Mouse (Mus musculus) lung, embryonic 15.5 days (tissue): Measurements from ENCODE around the gene Tbp. TPM values are rescaled to one million over a fixed set of nuclear protein-coding genes. Genes with fewer than 3 reads are reported as not detected.

ENCODE experiments used
- ATAC-seq: fragments of 200-750 bp; cut with Nextera tagmentation; 2 replicates; pipeline ENCODE4 v1.8.0; 2017; ENCODE audit warnings: moderate number of reproducible peaks, borderline replicate concordance; ENCODE audit not compliant: low FRiP score, low TSS enrichment; ENCODE audit errors: extremely low read depth
- H3K27ac ChIP-seq: fragments of 300-500 bp; sonication (generic); 2 replicates; pipeline ENCODE4 v1.5.1; 2015; ENCODE audit warnings: moderate library complexity, mild to moderate bottlenecking, inconsistent platforms
- H3K27me3 ChIP-seq: fragments of 300-500 bp; sonication (generic); 2 replicates; pipeline ENCODE4 v1.6.1; 2015; ENCODE audit warnings: inconsistent platforms
- H3K36me3 ChIP-seq: fragments of 300-500 bp; sonication (generic); 2 replicates; pipeline ENCODE4 v1.6.1; 2015; ENCODE audit warnings: inconsistent platforms
- H3K4me1 ChIP-seq: fragments of 300-500 bp; sonication (generic); 2 replicates; pipeline ENCODE4 v1.6.1; 2015; ENCODE audit warnings: inconsistent platforms
- H3K4me2 ChIP-seq: fragments of 300-500 bp; sonication (generic); 2 replicates; pipeline ENCODE4 v1.6.1; 2015; ENCODE audit warnings: inconsistent platforms, mild to moderate bottlenecking, moderate library complexity
- H3K4me3 ChIP-seq: fragments of 300-500 bp; sonication (generic); 2 replicates; pipeline ENCODE4 v1.5.1; 2015; ENCODE audit warnings: mild to moderate bottlenecking, inconsistent platforms
- H3K9ac ChIP-seq: fragments of 300-500 bp; sonication (generic); 2 replicates; pipeline ENCODE4 v1.6.1; 2015; ENCODE audit warnings: inconsistent platforms
- H3K9me3 ChIP-seq: fragments of 300-500 bp; sonication (generic); 2 replicates; pipeline ENCODE4 v1.6.1; 2016; ENCODE audit warnings: inconsistent platforms
- WGBS: fragments of 180-500 bp; shearing (Covaris S2); methylation state at CpG from one replicate; pipeline ENCODE4 v1.1.7; 2015; 5-methylcytosine and 5-hydroxymethylcytosine counted together
- polyA plus RNA-seq: library from polyadenylated mRNA; unstranded; fragments of >200 nt; fragmentation: Nextera tagmentation; extraction: Ambion mirVana; gene quantifications from 2 replicates; pipeline ENCODE4 v1.2.1, GENCODE M21; 2015

Tbp gene
- polyA plus RNA-seq, result 46.5 and 48.7 TPM in 2 replicates

DNA sequence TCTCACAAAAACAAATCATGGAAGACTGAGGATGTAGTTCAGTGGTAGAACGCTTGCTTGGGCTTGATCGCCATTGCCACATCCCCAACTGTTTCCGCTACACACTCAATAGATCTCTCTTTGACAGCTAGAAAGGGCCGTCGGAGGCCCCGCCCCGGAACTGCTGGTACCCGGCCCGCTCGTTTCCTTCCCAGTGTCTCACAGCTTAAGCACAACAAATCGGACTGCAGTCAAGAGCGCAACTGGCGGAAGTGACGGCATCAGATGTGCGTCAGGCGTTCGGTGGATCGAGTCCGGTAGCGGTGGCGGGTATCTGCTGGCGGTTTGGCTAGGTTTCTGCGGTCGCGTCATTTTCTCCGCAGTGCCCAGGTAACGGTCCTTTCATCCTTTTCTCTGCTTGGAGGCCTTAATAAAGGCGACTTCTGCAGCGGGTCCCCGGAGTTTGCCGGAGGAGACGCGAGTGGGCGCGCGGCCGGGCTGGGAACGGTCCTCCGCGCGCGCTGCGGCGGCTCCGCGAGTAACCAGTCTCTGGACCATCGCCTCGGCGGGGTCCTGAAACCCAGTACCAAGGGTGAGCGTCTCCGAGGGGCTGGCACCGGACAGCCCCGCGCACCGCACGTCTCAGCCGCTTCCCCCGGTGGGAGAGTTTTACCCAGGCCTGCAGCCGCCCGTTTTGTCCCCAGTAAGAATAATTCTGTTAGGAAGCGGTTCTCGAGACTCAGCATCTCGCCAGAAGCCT lies at the start of gene Tbp, which contains the start of gene Psmb1:
Tbp (plus strand) TSS at position 233 of the 739 bp plus-strand sequence.
Psmb1 (minus strand) TSS at position 96 of the 739 bp plus-strand sequence.
- H3K4me1 ChIP-seq, result peaks cover 34% of the 10 kb centered on the region
- no peaks in the 10 kb centered on the region for H3K27me3 ChIP-seq
- H3K27ac ChIP-seq, result peak within 1 kb of the TSS; percentile 95
- under 1% methylated on average over 63 of the region's 63 CpGs for WGBS
- peak within 1 kb of the TSS; percentile 82 for H3K9ac ChIP-seq
- H3K9me3 ChIP-seq, result no peaks in the 10 kb centered on the region
- ATAC-seq, result peak; percentile 95
- peak within 1 kb of the TSS; percentile 79 for H3K4me2 ChIP-seq
- peak within 1 kb of the TSS; percentile 93 for H3K4me3 ChIP-seq
- H3K36me3 ChIP-seq, result peaks cover 16% of the 10 kb centered on the region

DNA sequence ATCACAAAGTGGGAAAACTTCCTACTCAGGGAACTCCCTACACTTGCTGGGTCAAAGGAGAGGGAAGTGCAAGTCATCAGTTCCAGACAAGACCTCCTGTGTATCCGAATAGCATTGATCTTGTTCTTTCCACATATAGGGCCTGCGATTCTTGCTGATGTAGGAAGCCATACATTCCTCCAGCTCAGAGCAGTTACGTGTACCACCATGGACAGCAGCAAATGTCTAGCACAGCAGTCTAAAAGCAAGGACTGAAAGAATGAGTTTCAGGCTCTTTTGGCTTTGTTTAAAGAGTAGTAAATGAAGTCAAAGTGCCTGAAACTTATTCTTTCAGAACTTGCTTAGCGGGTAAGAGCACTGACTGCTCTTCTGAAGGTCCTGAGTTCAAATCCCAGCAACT lies 44.5 kb upstream of the Tbp start:
- H3K9me3 ChIP-seq, result no peaks in the 10 kb centered on the region
- no peaks in the 10 kb centered on the region for H3K4me1 ChIP-seq
- H3K27me3 ChIP-seq, result no peaks in the 10 kb centered on the region
- no peak overlapping the region for H3K4me3 ChIP-seq
- 73% methylated on average over 4 of the region's 4 CpGs for WGBS
- H3K9ac ChIP-seq, result no peak overlapping the region
- no peak for ATAC-seq
- H3K36me3 ChIP-seq, result no peaks in the 10 kb centered on the region
- H3K4me2 ChIP-seq, result no peak overlapping the region
- H3K27ac ChIP-seq, result no peak overlapping the region

DNA sequence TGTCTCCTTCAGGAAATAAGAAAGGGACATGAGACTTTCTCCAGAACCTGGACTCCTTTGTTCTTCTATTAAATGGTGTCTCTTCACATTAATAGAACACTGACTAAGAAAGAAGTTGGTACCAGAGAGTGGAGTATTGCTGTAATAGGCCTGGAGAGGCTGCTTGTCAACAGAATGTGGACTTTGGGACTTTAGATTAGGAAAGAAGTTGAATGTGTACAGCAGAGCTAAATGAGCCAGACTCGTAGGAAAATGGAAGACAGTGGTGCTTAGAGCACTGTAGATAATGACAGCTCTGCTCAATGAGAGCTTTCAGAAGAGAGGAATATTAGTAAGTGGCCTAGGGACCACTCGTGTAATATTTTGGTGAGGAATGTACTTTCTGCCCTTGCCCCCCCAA lies 43.1 kb upstream of the Tbp start:
- Histone ChIP-seq H3K9ac (no peak overlapping the region), H3K4me3 (no peak overlapping the region), H3K27ac (no peak overlapping the region), H3K4me2 (no peak overlapping the region), H3K4me1 (no peaks in the 10 kb centered on the region), H3K27me3 (no peaks in the 10 kb centered on the region), H3K9me3 (no peaks in the 10 kb centered on the region), H3K36me3 (no peaks in the 10 kb centered on the region)
- ATAC-seq, result no peak
- 83% methylated on average over 2 of the region's 2 CpGs for WGBS

DNA sequence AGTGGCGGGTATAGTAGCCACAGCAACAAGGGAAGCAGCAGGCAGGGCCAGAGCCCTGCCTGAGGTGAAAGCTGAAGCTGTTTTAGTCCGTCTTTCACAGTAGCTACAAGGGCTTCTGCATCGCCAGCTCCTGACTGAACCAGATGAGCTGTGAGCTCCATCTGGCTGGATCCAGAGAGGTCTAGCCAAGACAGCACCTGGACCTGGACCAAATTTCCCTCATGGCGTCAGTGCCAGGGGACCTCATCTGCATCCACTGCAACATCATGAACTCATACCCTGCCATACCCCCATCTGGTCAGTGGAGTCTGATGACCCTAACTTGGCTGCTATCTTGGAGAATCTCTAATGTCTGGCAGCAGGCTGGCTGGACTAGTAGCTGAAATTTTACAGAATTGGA lies 39.9 kb upstream of the Tbp start:
- no peak overlapping the region for H3K4me3 ChIP-seq
- H3K4me2 ChIP-seq, result no peak overlapping the region

DNA sequence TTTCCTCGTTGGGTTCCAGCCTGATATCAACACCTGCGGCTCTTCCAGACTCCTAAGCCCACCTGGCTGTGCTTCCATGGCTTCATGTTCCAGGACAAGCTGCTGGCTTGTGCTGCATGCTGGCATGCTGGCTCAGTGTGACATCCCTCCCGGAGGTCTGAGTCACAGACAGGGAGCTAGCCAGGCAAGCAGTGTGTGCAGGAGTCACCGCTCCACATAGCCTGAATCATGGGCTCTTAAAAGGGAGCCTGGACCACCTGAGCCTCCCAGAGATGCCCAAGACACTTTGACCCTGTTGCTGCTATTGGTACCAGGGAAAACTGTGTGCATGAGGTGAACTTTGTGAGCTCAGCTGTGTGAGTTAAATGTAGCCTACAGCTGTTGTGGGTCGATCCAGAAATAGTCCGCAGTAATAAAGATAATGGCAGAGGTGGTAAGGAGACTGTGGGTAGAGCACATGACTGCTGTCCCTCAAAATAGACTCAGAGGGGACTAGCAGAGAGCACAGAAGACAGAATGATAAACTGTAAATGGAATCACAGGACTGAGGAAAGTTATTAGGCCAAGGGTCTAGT lies 37.7 kb upstream of the Tbp start:
- Histone ChIP-seq H3K4me2 (no peak overlapping the region), H3K4me1 (no peaks in the 10 kb centered on the region), H3K27ac (no peak overlapping the region), H3K9ac (no peak overlapping the region), H3K27me3 (no peaks in the 10 kb centered on the region), H3K36me3 (peaks cover 3% of the 10 kb centered on the region; the same call in 1 of the 2 replicates), H3K4me3 (no peak overlapping the region), H3K9me3 (no peaks in the 10 kb centered on the region)
- ATAC-seq, result no peak
- 89% methylated on average over 6 of the region's 6 CpGs for WGBS

More for the DNA sequence above, 39.9 kb upstream of the Tbp start:
- Histone ChIP-seq H3K27ac (no peak overlapping the region), H3K4me1 (no peaks in the 10 kb centered on the region), H3K9me3 (no peaks in the 10 kb centered on the region), H3K27me3 (no peaks in the 10 kb centered on the region), H3K9ac (no peak overlapping the region), H3K36me3 (no peaks in the 10 kb centered on the region)
- no peak for ATAC-seq
- 70% methylated on average over 4 of the region's 4 CpGs for WGBS

DNA sequence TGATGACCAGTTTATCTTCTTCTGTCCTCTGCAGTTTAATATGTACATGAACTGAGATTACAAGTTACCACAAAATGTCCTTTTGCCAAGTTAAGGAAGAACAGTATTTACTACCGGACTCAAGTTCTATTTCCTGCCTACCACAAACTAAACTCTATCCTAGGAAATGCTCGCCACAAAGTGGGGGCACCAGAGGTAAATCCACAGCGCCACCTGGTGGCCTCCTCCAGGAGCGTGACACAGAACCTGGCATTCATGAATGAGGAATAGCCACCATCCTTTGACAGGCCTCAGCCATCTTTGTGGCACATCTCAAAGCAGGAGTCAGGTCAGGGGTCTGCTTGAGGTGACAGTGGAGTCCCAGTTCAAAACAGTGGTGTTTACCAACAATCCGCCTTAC lies 32.0 kb upstream of the Tbp start:
- no peak for ATAC-seq
- Histone ChIP-seq H3K27me3 (no peaks in the 10 kb centered on the region), H3K4me3 (no peak overlapping the region), H3K9me3 (no peaks in the 10 kb centered on the region), H3K27ac (no peak overlapping the region), H3K4me2 (no peak overlapping the region), H3K36me3 (peaks cover 26% of the 10 kb centered on the region), H3K9ac (no peak overlapping the region), H3K4me1 (no peaks in the 10 kb centered on the region)
- WGBS, result 20% methylated on average over 5 of the region's 5 CpGs

DNA sequence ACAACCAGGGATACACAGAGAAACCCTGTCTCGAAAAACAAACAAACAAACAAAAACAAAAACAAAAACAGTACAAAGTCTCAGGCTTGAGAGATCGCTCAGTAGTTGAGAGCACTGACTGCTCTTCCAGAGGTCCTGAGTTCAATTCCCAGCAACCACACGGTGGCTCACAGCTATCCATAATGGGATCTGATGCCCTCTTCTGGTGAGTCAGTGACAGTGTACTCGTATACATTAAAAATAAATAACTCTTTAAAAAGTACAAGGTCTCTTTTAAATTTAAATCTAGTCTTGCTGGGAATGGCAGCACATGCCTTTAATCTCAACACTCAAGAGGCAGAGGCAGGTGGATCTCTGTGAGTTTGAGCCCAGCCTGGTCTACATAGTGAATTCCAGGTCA lies 27.0 kb upstream of the Tbp start:
- no peak for ATAC-seq
- 85% methylated on average over 4 of the region's 4 CpGs for WGBS
- Histone ChIP-seq H3K9ac (no peak overlapping the region), H3K4me3 (no peak overlapping the region), H3K9me3 (no peaks in the 10 kb centered on the region), H3K4me2 (no peak overlapping the region), H3K36me3 (peaks cover 72% of the 10 kb centered on the region), H3K27me3 (no peaks in the 10 kb centered on the region), H3K4me1 (no peaks in the 10 kb centered on the region), H3K27ac (no peak overlapping the region)

DNA sequence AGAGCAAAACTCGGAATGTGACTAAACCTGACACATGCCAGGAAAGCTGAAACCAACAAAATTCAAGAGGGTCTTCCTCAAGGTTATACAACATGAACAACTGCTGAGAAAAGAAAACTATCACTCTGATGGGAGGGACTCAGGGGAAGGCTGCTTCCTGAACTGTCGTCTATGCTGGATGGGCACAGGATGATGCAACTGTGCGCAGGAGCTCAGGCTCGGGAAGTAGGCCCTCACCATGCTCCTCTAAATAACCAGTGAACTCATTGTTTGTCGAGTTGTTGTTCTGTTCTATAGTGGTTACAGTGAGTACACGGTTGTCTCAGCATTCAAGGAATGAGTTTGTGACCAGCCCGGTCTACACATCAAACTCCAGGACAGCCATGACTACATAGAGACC lies 9.1 kb upstream of the Tbp start:
- H3K9ac ChIP-seq, result no peak overlapping the region
- no peak overlapping the region for H3K4me3 ChIP-seq
- H3K4me1 ChIP-seq, result no peaks in the 10 kb centered on the region
- WGBS, result 87% methylated on average over 7 of the region's 7 CpGs
- peaks cover 51% of the 10 kb centered on the region for H3K36me3 ChIP-seq
- H3K4me2 ChIP-seq, result no peak overlapping the region
- ATAC-seq, result no peak
- H3K27me3 ChIP-seq, result no peaks in the 10 kb centered on the region
- H3K9me3 ChIP-seq, result no peaks in the 10 kb centered on the region
- no peak overlapping the region for H3K27ac ChIP-seq

DNA sequence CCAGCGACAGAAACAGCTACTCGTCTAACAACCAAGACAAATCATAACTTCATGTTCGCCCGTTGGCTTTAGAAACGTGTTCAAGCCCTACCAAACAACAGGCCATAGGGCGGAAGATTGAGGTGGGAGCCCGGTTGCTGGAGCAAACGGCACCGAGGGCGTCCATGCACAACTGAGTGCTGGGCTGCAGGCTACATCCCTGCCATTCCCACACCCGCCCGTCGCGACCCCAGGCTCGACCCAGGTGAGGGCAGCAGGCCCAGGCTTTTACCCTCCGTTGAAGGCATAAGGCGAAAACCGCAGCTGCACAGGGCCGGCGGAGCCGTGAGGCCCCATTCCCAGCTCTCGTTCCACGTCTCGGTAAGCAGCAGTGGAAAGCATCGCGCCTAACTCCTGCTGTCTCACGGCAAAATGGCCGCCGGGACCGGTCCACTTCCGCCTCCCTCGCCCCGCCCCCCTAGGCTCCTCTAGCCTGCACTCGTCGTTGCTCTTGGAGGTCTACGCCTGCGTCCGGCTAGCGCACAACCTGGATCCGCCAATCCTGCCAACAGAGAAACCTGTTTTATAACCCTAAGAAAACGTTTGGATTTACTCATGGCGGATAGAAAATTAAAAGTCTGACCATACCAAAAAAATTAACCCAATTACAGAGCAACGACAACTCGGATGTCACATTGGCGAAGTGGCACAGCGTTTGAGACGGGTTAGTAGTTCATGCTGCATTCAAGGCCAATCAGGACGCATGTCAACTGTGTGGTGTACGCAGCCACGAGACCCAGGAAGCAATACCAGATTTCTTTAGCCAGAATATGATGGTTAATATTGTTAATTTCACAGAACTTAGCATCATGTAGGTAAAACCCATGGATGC lies 1.6 kb upstream of the Tbp start:
- Histone ChIP-seq H3K9ac (peak overlapping the region; percentile 80), H3K36me3 (peaks cover 13% of the 10 kb centered on the region), H3K4me3 (peak overlapping the region; percentile 93), H3K27ac (peak overlapping the region; percentile 95), H3K27me3 (no peaks in the 10 kb centered on the region), H3K9me3 (no peaks in the 10 kb centered on the region), H3K4me1 (peaks cover 34% of the 10 kb centered on the region), H3K4me2 (peak overlapping the region; percentile 79)
- WGBS, result under 1% methylated on average over 50 of the region's 50 CpGs
- peak; percentile 92 for ATAC-seq

DNA sequence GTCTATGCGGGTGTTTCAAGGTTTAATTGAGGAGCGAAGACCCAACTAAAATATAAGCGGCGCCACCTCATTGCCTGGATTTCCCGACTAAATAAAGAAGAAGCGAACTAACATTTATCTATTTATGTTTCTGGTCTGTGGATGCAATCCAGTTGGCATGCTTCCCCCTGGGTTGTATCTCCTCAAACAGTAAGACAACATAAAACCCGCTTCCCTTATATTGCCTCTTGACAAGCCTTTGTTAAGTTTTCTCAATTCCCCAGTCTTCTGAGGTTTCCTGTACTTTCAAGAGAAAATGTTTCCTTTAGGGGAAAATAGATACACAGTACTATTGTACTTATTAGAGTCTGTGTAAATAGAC lies 955 bp upstream of the Tbp start:
- peaks cover 10% of the 10 kb centered on the region for H3K36me3 ChIP-seq
- H3K27ac ChIP-seq, result peak overlapping the region; percentile 95
- H3K27me3 ChIP-seq, result no peaks in the 10 kb centered on the region
- H3K4me3 ChIP-seq, result peak overlapping the region; percentile 93
- no peaks in the 10 kb centered on the region for H3K9me3 ChIP-seq
- H3K9ac ChIP-seq, result peak overlapping the region; percentile 80; the same call in 1 of the 2 replicates
- 36% methylated on average over 7 of the region's 7 CpGs for WGBS
- peak overlapping the region; percentile 79 for H3K4me2 ChIP-seq
- ATAC-seq, result no peak
- H3K4me1 ChIP-seq, result peaks cover 34% of the 10 kb centered on the region

DNA sequence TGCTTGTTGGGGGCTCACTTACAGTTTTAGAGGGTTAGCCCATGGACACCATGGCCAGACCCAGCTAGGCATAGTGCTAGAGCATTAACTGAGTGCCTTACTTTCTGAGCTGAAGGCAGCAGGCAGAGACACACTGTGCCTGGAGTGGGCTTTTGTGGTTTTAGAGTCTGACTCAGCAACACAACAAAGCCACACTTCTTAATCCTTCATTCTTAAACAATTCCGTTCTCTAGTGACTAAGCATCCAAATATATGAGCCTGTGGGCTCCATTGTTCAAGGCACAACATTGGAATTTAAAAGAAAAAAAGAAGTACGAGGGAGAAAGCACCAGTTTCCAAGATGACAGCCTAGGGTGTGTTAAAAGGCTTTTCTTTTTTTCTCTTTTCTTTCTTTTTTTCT lies 11.0 kb downstream of the Tbp start:
- no peaks in the 10 kb centered on the region for H3K27me3 ChIP-seq
- 85% methylated on average over 2 of the region's 2 CpGs for WGBS
- H3K9ac ChIP-seq, result no peak overlapping the region
- peaks cover 88% of the 10 kb centered on the region for H3K36me3 ChIP-seq
- no peak overlapping the region for H3K27ac ChIP-seq
- H3K4me2 ChIP-seq, result no peak overlapping the region
- no peak overlapping the region for H3K4me3 ChIP-seq
- no peaks in the 10 kb centered on the region for H3K4me1 ChIP-seq
- ATAC-seq, result no peak
- no peaks in the 10 kb centered on the region for H3K9me3 ChIP-seq

DNA sequence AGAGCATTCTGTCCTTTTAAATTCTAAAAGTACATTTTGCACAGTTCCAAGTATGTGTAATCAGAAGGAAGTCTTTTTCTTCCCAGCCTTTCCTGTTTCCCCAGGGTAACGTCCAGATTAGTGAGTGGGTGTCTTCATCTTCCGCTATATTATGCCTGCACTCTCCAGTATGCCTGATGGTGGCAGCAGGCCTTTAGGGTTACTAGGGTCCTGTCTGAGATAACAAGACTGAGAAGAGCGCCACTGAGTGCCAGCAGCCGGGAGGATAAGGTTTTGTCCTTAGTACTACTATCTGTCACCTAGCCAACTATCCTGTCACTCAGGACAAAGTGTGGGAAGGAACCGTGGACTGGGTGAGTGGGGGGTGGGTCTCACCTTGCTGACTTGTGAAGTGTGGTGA lies 18.1 kb downstream of the Tbp start:
- no peak; the same call in 1 of the 2 replicates for ATAC-seq
- peaks cover 83% of the 10 kb centered on the region for H3K36me3 ChIP-seq
- no peak overlapping the region for H3K4me3 ChIP-seq
- no peak overlapping the region for H3K4me2 ChIP-seq
- no peak overlapping the region for H3K27ac ChIP-seq
- no peaks in the 10 kb centered on the region for H3K9me3 ChIP-seq
- no peaks in the 10 kb centered on the region for H3K27me3 ChIP-seq
- H3K4me1 ChIP-seq, result no peaks in the 10 kb centered on the region
- H3K9ac ChIP-seq, result no peak overlapping the region
- 62% methylated on average over 5 of the region's 5 CpGs for WGBS
